Mouse (Mus musculus) kidney, adult 2 months (tissue): ENCODE data around the gene Slamf9. TPM values are rescaled to one million over a fixed set of nuclear protein-coding genes. Genes with fewer than 3 reads are reported as not detected.

Experiments used
- DNase-seq: peaks from one replicate; pipeline ENCODE4 v3.0.0; 2021
- H3K27ac ChIP-seq: fragments of 200-500 bp; 2 replicates; pipeline ENCODE4 v1.5.1; 2012; ENCODE audit warnings: low read depth, low read length, control low read depth, inconsistent platforms; ENCODE audit not compliant: insufficient read depth
- H3K27me3 ChIP-seq: fragments of 200-500 bp; replicated peaks from 2 replicates; pipeline ENCODE4 v1.6.1; 2012; ENCODE audit warnings: mild to moderate bottlenecking, moderate library complexity, low read length, inconsistent platforms; ENCODE audit not compliant: control insufficient read depth, insufficient read depth
- H3K36me3 ChIP-seq: fragments of 200-500 bp; 2 replicates; pipeline ENCODE4 v1.6.1; 2012; ENCODE audit warnings: mild to moderate bottlenecking, moderate library complexity, low read length, inconsistent platforms; ENCODE audit not compliant: control insufficient read depth, insufficient read depth
- H3K4me1 ChIP-seq: fragments of 200-500 bp; 2 replicates; pipeline ENCODE4 v1.6.1; 2011; ENCODE audit warnings: low read length; ENCODE audit not compliant: control insufficient read depth, insufficient read depth
- H3K4me3 ChIP-seq: fragments of 200-500 bp; 2 replicates; pipeline ENCODE4 v1.5.1; 2011; ENCODE audit warnings: mild to moderate bottlenecking, low read depth, low read length, control low read depth; ENCODE audit not compliant: insufficient read depth
- CTCF ChIP-seq: fragments of 200-500 bp; conservative IDR thresholded peaks from 2 replicates; pipeline ENCODE4 v1.5.1; 2011; ENCODE audit warnings: low read depth, mild to moderate bottlenecking, control low read depth, low read length, moderate library complexity, mixed read lengths; ENCODE audit not compliant: insufficient read depth, insufficient read length
- POLR2A ChIP-seq: fragments of 200-500 bp; IDR thresholded peaks from one replicate; pipeline ENCODE4 v1.6.1; 2011; ENCODE audit warnings: low read depth, low read length, control low read depth
- WGBS: fragments of 180-500 bp; shearing (Covaris S2); methylation state at CpG from one replicate; pipeline ENCODE4 v1.1.7; 2018; 5-methylcytosine and 5-hydroxymethylcytosine counted together
- polyA plus RNA-seq: library from polyadenylated mRNA; depleted of rRNA; stranded (reverse); fragments of >200 nt; gene quantifications from 2 replicates; pipeline ENCODE4 v1.2.3, GENCODE M21; 2012

Gene Slamf9
- polyA plus RNA-seq, 1 experiment, result 20.2 TPM

DNA sequence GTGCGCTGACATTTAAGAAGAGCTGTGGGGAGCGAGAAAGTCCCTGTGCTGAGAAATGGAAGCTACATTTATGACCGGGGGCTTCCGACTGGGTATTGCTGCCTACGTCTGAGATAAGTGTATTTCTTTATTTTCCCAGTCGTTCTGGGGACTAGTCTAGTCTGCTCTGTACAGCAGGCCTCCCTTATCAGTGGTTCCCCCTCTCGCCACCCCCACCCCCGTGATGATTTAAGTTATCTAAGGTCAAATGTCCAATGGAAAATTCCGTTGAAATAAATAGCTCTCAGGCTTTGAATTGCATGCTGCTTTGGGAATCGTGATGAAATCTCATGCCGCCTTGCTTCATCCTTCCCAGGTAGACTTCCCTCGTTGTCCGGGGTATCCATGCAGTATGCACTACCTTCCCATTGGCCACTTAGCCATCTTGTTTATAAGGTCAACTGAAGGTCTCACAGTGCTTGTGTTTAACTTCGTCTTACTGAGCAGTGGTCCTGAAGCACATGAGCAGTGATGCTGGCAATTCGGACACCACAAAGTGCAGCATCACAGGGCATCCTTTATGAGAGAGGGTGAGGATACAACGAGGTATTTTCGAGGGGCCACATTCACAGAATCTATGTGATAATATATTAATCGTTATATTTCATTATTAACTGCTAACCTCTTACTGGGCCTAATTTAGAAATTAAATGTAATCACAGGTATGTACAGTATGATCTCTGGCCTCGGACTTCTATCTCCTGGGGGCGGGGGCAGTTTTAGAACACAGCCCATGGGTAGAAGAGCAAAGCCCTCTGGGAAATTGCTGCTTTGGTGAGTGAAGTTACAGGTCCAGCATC is 41.9 kb upstream of the Slamf9 start:
- H3K36me3 ChIP-seq, result no peaks in the 10 kb centered on the region
- no peaks in the 10 kb centered on the region for H3K27me3 ChIP-seq
- peak overlapping the region; percentile 74 for H3K27ac ChIP-seq
- H3K4me1 ChIP-seq, result no peaks in the 10 kb centered on the region
- peak; percentile 21 for DNase-seq
- no peak for TF ChIP-seq POLR2A
- TF ChIP-seq CTCF, result no peak
- H3K4me3 ChIP-seq, result no peak overlapping the region
- WGBS, result 68% methylated on average over 20 of the region's 20 CpGs

- no peaks in the 10 kb centered on the region for H3K4me1 ChIP-seq
- H3K4me3 ChIP-seq, result no peak overlapping the region
- DNase-seq, result no peak
- H3K27me3 ChIP-seq, result no peaks in the 10 kb centered on the region
- WGBS, result 60% methylated on average over 4 of the region's 4 CpGs
- H3K36me3 ChIP-seq, result no peaks in the 10 kb centered on the region
- H3K27ac ChIP-seq, result peak overlapping the region; percentile 72; the same call in 1 of the 2 replicates
- TF ChIP-seq POLR2A (no peak), CTCF (no peak)
These were observed 41.4 kb upstream of the Slamf9 start for GRCm38 (mm10) chr1:172433851-172434165.

- TF ChIP-seq POLR2A (no peak), CTCF (no peak)
These were observed 38.4 kb upstream of the Slamf9 start for GRCm38 (mm10) chr1:172436785-172437184.

GRCm38 (mm10) chr1:172438621-172439020 is 36.5 kb upstream of the Slamf9 start:
- H3K4me3 ChIP-seq, result no peak overlapping the region
- H3K36me3 ChIP-seq, result no peaks in the 10 kb centered on the region
- WGBS, result 92% methylated on average over 2 of the region's 2 CpGs
- no peak overlapping the region for H3K27ac ChIP-seq
- TF ChIP-seq CTCF, result no peak
- TF ChIP-seq POLR2A, result no peak
- H3K4me1 ChIP-seq, result no peaks in the 10 kb centered on the region
- H3K27me3 ChIP-seq, result no peaks in the 10 kb centered on the region
- DNase-seq, result no peak

More at GRCm38 (mm10) chr1:172436785-172437184, 38.4 kb upstream of the Slamf9 start:
- Histone ChIP-seq H3K27ac (no peak overlapping the region), H3K4me1 (no peaks in the 10 kb centered on the region), H3K4me3 (no peak overlapping the region), H3K36me3 (no peaks in the 10 kb centered on the region), H3K27me3 (no peaks in the 10 kb centered on the region)
- WGBS, result 42% methylated on average over 6 of the region's 6 CpGs
- no peak for DNase-seq

DNA sequence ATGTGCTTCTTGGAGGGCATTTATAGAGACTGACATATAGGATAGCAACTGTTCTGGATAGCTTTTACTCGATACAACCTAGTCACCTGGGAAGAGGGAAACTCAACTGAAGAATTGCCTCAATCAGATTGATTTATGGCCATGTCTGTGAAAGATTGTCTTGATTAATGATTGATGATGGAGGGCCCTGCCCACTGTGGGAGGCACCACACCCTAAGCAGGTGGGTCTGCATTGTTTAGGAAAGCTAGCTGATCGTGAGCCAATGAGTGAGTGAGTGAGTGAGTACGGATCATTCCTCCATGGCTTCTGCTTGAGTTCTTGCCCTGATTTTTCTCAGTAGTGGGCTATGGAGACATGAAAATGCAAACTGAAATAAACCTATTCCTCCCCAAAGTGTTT is 34.6 kb upstream of the Slamf9 start:
- H3K27ac ChIP-seq, result no peak overlapping the region
- H3K36me3 ChIP-seq, result no peaks in the 10 kb centered on the region
- WGBS, result 80% methylated on average over 3 of the region's 3 CpGs
- TF ChIP-seq POLR2A, result no peak
- no peak for TF ChIP-seq CTCF
- H3K27me3 ChIP-seq, result no peaks in the 10 kb centered on the region
- DNase-seq, result no peak
- no peaks in the 10 kb centered on the region for H3K4me1 ChIP-seq
- H3K4me3 ChIP-seq, result no peak overlapping the region

DNA sequence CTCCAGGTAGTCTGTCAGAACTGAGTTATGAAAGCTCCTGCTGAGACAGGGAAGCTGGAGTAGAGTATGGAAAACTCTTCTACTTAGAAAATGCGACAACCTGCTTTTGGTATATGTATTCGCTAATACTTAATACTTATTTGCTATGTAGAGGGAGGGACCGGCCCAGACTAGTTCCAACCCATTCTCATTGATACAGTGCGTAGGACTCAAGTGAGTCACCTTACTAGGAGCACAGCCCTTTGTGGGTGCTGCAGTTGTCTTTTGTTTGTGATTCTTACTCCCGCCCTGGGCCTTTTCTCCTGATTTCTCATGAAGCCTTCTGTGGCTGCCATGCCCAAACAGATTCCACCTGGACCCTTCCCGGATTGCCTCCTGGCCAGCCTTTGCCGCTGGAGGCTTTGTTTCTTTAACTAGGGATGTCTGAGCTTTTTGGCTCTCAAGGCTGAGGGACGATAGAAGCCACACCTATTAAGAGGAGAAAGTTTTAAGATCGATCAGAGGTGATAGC is 33.2 kb upstream of the Slamf9 start:
- 89% methylated on average over 9 of the region's 9 CpGs for WGBS

GRCm38 (mm10) chr1:172450226-172450625 is 24.9 kb upstream of the Slamf9 start:
- H3K4me3 ChIP-seq, result no peak overlapping the region
- no peak for DNase-seq
- no peaks in the 10 kb centered on the region for H3K36me3 ChIP-seq
- no peaks in the 10 kb centered on the region; the same call in 1 of the 2 replicates for H3K4me1 ChIP-seq
- no peak overlapping the region for H3K27ac ChIP-seq
- no peak for TF ChIP-seq CTCF
- no peak for TF ChIP-seq POLR2A
- 60% methylated on average over 2 of the region's 2 CpGs for WGBS
- H3K27me3 ChIP-seq, result no peaks in the 10 kb centered on the region

More for the DNA sequence above, 33.2 kb upstream of the Slamf9 start:
- Histone ChIP-seq H3K36me3 (no peaks in the 10 kb centered on the region), H3K4me3 (no peak overlapping the region), H3K4me1 (no peaks in the 10 kb centered on the region), H3K27me3 (no peaks in the 10 kb centered on the region), H3K27ac (no peak overlapping the region)
- DNase-seq, result no peak
- TF ChIP-seq POLR2A, result no peak
- TF ChIP-seq CTCF, result no peak
